Mouse (Mus musculus) B cell, adult 2 months (primary cell): ENCODE measurements around the gene Lamb1.

Source experiments
- DNase-seq, 2 experiments: peaks; one replicate each; pipeline ENCODE4 v3.0.0; 2022

Lamb1 gene

DNA sequence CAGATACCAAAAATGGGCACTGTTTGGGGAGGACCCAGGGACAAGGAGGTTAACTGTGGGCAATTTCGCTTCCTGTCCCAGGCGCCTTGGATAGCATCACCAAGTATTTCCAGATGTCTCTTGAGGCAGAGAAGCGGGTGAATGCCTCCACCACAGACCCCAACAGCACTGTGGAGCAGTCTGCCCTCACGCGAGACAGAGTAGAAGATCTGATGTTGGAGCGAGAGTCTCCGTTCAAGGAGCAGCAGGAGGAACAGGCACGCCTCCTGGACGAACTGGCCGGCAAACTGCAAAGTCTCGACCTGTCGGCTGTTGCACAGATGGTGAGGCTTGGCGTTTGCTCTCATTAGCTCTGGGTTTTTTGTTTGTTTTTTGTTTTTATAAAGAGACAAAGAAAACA lies 55.8 kb downstream of the Lamb1 start:
- no peak for DNase-seq

- DNase-seq = no peak
Measured at GRCm38 (mm10) chr12:31321532-31321931, 56.5 kb downstream of the Lamb1 start.

- DNase-seq = no peak
Measured at GRCm38 (mm10) chr12:31323136-31323695, 58.2 kb downstream of the Lamb1 start.

- DNase-seq = no peak
Measured at GRCm38 (mm10) chr12:31327139-31327538, 62.1 kb downstream of the Lamb1 start.

DNA sequence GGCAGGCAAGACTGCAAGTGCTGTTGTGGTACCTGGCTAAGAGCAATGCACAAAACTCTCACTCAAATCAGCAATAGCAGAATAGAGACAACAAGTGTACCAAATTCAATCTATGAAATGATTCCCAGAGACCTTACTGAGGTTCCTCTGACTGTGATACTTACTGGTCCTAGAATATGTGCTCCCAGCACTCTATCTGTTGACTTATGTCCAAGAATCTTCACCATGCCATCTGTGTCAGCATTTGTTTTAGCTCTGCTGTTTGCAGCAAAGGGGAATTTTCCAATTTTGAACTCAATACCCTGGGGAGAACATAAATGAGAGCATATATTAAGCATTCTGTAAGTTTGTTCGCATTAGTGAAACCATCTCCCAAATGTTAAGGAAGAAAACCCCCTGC lies 68.2 kb downstream of the Lamb1 start:
- DNase-seq = no peak

GRCm38 (mm10) chr12:31350191-31350943 lies 85.3 kb downstream of the Lamb1 start:
- no peak for DNase-seq

- peak; percentile 94 to 95 for DNase-seq
Measured at GRCm38 (mm10) chr12:31350944-31351928, 86.2 kb downstream of the Lamb1 start, which contains the start of gene Dld. Gene Dld, minus strand, starts transcription at chr12:31351453.

- no peak for DNase-seq
Measured at GRCm38 (mm10) chr12:31366428-31366827, 101.4 kb downstream of the Lamb1 start.

DNA sequence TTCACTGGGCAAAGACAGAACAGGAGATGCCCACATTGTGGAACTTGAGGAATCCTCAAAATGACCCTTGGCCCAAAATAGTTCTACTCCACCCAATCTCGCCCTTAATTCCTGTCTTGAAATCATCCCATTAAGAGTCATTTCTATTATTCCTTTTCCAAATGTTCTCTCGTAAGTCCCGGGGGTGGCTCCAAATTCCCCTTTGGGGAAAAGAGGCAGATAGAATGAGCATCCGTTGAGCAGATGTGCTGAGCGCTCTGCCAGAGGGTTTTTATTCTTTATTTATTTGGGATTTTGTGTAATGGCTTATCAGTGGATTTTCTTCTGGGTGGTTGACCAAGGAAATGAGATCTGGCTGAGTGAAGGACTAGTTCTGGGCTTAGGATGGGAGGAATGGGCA lies 102.7 kb downstream of the Lamb1 start:
- DNase-seq = no peak

- DNase-seq = no peak
Measured at GRCm38 (mm10) chr12:31369118-31369517, 104.1 kb downstream of the Lamb1 start.

- DNase-seq = no peak
Measured at GRCm38 (mm10) chr12:31369656-31370055, 104.6 kb downstream of the Lamb1 start.

GRCm38 (mm10) chr12:31374603-31375282 lies 109.7 kb downstream of the Lamb1 start:
- DNase-seq = peak; percentile 53 to 58

GRCm38 (mm10) chr12:31375283-31375615 lies 110.2 kb downstream of the Lamb1 start:
- no peak for DNase-seq

GRCm38 (mm10) chr12:31376326-31376950 lies 111.4 kb downstream of the Lamb1 start:
- no peak for DNase-seq

DNA sequence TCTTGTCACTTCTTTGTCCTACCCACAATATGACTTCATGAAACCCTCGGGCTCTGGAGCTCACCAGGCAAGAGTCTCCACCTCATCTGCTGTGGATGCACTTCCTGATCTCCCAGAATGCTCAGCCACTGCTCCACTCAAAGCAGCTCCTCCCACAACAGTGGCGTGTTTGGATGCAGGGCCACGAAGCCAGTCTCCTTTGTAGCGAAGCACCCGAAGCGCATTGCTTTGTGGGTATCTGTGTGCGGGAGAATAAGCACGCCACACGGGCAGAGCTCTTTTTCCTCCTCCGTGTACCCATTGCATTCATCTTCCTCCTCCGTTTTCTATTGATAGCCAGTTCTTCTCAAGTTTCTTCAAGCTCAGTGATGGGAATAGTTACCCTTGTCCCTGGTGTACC lies 112.2 kb downstream of the Lamb1 start:
- no peak for DNase-seq
